28 mouse cellular contexts compared by ENCODE assay signal in genomic region chr1:193295920-193296319, GRCm38 (mm10). TPM values are rescaled to one million over a fixed set of nuclear protein-coding genes. Genes with fewer than 3 reads are reported as not detected.
A peak's percentile ranks its signal among the peaks of the same experiment; 100 is the strongest.
DNase-seq lines count a peak whose midpoint lies in the region; ATAC-seq and TF ChIP-seq lines count a peak whose summit lies in the region.
"Had no signal": no experiment of that assay in that cellular context is flagged by ENCODE, and none has a peak within 500 bp of the region (broad histone marks: within the 10 kb centered on the region; RNA-seq: fewer than 3 reads in every experiment).

No protein-coding gene starts in this region.

- no peak for DNase-seq in liver, embryonic 14.5 days (ENCODE audit: low read depth in 3 of 3, low spot score in 3 of 3)
- DNase-seq in liver, embryonic 11.5 days (ENCODE audit: low spot score): no peak
- DNase-seq in lung, postnatal 0 days (ENCODE audit: low spot score): no peak
- no peak for DNase-seq in lung, adult 2 months
- DNase-seq in stomach, postnatal 0 days (ENCODE audit: low spot score): peak; percentile 42
- DNase-seq in midbrain, postnatal 0 days (ENCODE audit: low spot score): no peak
- DNase-seq: adrenal gland, postnatal 10 days; adrenal gland, postnatal 36 days; B cell, adult 2 months; cerebellum, adult 18-20 months; cerebellum, adult 9-10 months; cerebellum, postnatal 14 days; gastrocnemius, postnatal 10 days; gastrocnemius, postnatal 36 days; heart, adult 2 months; heart, postnatal 14 days; heart, postnatal 4 days had no signal

- no peaks in the 10 kb centered on the region for H3K4me1 ChIP-seq in liver, embryonic 14.5 days (replicated peaks; ENCODE audit: control insufficient read depth in 2 of 2, insufficient read depth in 2 of 2, low read length in 1 of 2)
- no peaks in the 10 kb centered on the region for H3K4me1 ChIP-seq in liver, embryonic 11.5 days (replicated peaks; ENCODE audit: control insufficient read depth, insufficient read depth, low read length)
- H3K4me1 ChIP-seq in lung, postnatal 0 days (ENCODE audit: insufficient read depth, low read depth, low read length): no peaks in the 10 kb centered on the region
- no peaks in the 10 kb centered on the region for H3K4me1 ChIP-seq in lung, adult 2 months (ENCODE audit: control insufficient read depth, insufficient read depth, low read length)
- H3K4me1 ChIP-seq in stomach, postnatal 0 days (replicated peaks; ENCODE audit: control insufficient read depth, insufficient read depth): no peaks in the 10 kb centered on the region
- no peaks in the 10 kb centered on the region for H3K4me1 ChIP-seq in midbrain, postnatal 0 days (ENCODE audit: insufficient read depth, low read length)
- H3K4me1 ChIP-seq: forebrain, embryonic 10.5 days; forebrain, embryonic 13.5 days; heart, embryonic 10.5 days; heart, embryonic 13.5 days had no signal

- no peaks in the 10 kb centered on the region for H3K9me3 ChIP-seq in liver, embryonic 14.5 days (ENCODE audit: control insufficient read depth, low read length)
- H3K9me3 ChIP-seq in liver, embryonic 11.5 days (ENCODE audit: control insufficient read depth, low read length): no peaks in the 10 kb centered on the region
- no peaks in the 10 kb centered on the region for H3K9me3 ChIP-seq in lung, postnatal 0 days (ENCODE audit: low read length)
- no peaks in the 10 kb centered on the region for H3K9me3 ChIP-seq in stomach, postnatal 0 days (ENCODE audit: control insufficient read depth, low read length)
- no peaks in the 10 kb centered on the region for H3K9me3 ChIP-seq in midbrain, postnatal 0 days (ENCODE audit: low read length)
- H3K9me3 ChIP-seq: forebrain, embryonic 10.5 days; forebrain, embryonic 13.5 days; G1E; heart, embryonic 10.5 days; heart, embryonic 13.5 days had no signal

- WGBS in liver, embryonic 14.5 days (ENCODE audit: insufficient replicate concordance): 50% methylated on average over 5 of the region's 5 CpGs
- 82% methylated on average over 5 of the region's 5 CpGs for WGBS in liver, embryonic 11.5 days
- 65% methylated on average over 5 of the region's 5 CpGs for WGBS in lung, postnatal 0 days
- 73% methylated on average over 5 of the region's 5 CpGs for WGBS in lung, adult 2 months
- 56% methylated on average over 5 of the region's 5 CpGs for WGBS in stomach, postnatal 0 days
- WGBS in midbrain, postnatal 0 days: 89% methylated on average over 5 of the region's 5 CpGs

- no peaks in the 10 kb centered on the region for H3K27me3 ChIP-seq in liver, embryonic 14.5 days (ENCODE audit: control insufficient read depth, insufficient read depth, low read length)
- H3K27me3 ChIP-seq in liver, embryonic 11.5 days (replicated peaks; ENCODE audit: control insufficient read depth, insufficient read depth, low read length): no peaks in the 10 kb centered on the region
- no peaks in the 10 kb centered on the region for H3K27me3 ChIP-seq in lung, postnatal 0 days (replicated peaks; ENCODE audit: insufficient read depth, low read length)
- no peaks in the 10 kb centered on the region for H3K27me3 ChIP-seq in stomach, postnatal 0 days (ENCODE audit: control insufficient read depth, insufficient read depth, low read length)
- no peaks in the 10 kb centered on the region for H3K27me3 ChIP-seq in midbrain, postnatal 0 days (ENCODE audit: insufficient read depth, low read length)
- H3K27me3 ChIP-seq: CH12.LX; forebrain, embryonic 13.5 days; heart, embryonic 13.5 days; Patski had no signal

- no peak overlapping the region for H3K9ac ChIP-seq in liver, embryonic 14.5 days (replicated peaks)
- no peak overlapping the region for H3K9ac ChIP-seq in liver, embryonic 11.5 days (ENCODE audit: low read depth, low read length)
- H3K9ac ChIP-seq in lung, postnatal 0 days (replicated peaks; ENCODE audit: low read depth): no peak overlapping the region
- no peak overlapping the region for H3K9ac ChIP-seq in stomach, postnatal 0 days (ENCODE audit: low read length)
- no peak overlapping the region for H3K9ac ChIP-seq in midbrain, postnatal 0 days (replicated peaks; ENCODE audit: low read length, poor library complexity, severe bottlenecking)
- H3K9ac ChIP-seq: forebrain, embryonic 13.5 days; heart, embryonic 13.5 days; hindbrain, embryonic 14.5 days had no signal

- no peak for TF ChIP-seq POLR2A in lung, adult 2 months (IDR thresholded peaks at IDR 0.05; ENCODE audit: borderline replicate concordance, extremely low read depth, low read depth, low read length)

- ATAC-seq in liver, embryonic 14.5 days (ENCODE audit: insufficient read depth): 0 out of 2 replicates have a peak, but pooled peaks have one; percentile 25
- ATAC-seq in liver, embryonic 11.5 days (replicated peaks; ENCODE audit: low FRiP score): no peak
- peak; percentile 37; the same call in 1 of the 2 replicates for ATAC-seq in lung, postnatal 0 days
- ATAC-seq in stomach, postnatal 0 days (ENCODE audit: low FRiP score, low TSS enrichment): peak; percentile 82
- ATAC-seq in midbrain, postnatal 0 days (ENCODE audit: low FRiP score): no peak
- ATAC-seq: forebrain, embryonic 13.5 days; forebrain, embryonic 16.5 days; Patski had no signal

- no peak overlapping the region for H3K4me3 ChIP-seq in liver, embryonic 14.5 days (ENCODE audit: insufficient read depth in 1 of 2, low read depth in 2 of 2, low read length in 2 of 2)
- H3K4me3 ChIP-seq in liver, embryonic 11.5 days (ENCODE audit: low read depth, low read length): no peak overlapping the region
- H3K4me3 ChIP-seq in lung, postnatal 0 days (ENCODE audit: low read depth, low read length): no peak overlapping the region
- H3K4me3 ChIP-seq in lung, adult 2 months (replicated peaks; ENCODE audit: extremely low read depth, low read depth, low read length): no peak overlapping the region
- H3K4me3 ChIP-seq in stomach, postnatal 0 days (ENCODE audit: low read depth, low read length): no peak overlapping the region
- no peak overlapping the region for H3K4me3 ChIP-seq in midbrain, postnatal 0 days (ENCODE audit: low read depth, low read length)
- H3K4me3 ChIP-seq: forebrain, embryonic 10.5 days; forebrain, embryonic 13.5 days; heart, adult 2 months; heart, embryonic 10.5 days; heart, embryonic 13.5 days had no signal

- no peaks in the 10 kb centered on the region for H3K36me3 ChIP-seq in liver, embryonic 14.5 days (replicated peaks; ENCODE audit: control insufficient read depth, insufficient read depth, low read depth)
- H3K36me3 ChIP-seq in liver, embryonic 11.5 days (ENCODE audit: control insufficient read depth, insufficient read depth, low read length): no peaks in the 10 kb centered on the region
- no peaks in the 10 kb centered on the region for H3K36me3 ChIP-seq in lung, postnatal 0 days (ENCODE audit: insufficient read depth, low read length)
- no peaks in the 10 kb centered on the region for H3K36me3 ChIP-seq in stomach, postnatal 0 days (ENCODE audit: control insufficient read depth, insufficient read depth, low read length)
- no peaks in the 10 kb centered on the region for H3K36me3 ChIP-seq in midbrain, postnatal 0 days (ENCODE audit: insufficient read depth, low read length)
- H3K36me3 ChIP-seq: forebrain, embryonic 10.5 days; G1E; heart, embryonic 10.5 days; heart, embryonic 13.5 days had no signal

- TF ChIP-seq CTCF in liver, embryonic 14.5 days (IDR thresholded peaks at IDR 0.05; ENCODE audit: low read depth): no peak
- TF ChIP-seq CTCF in lung, postnatal 0 days (IDR thresholded peaks at IDR 0.05): no peak
- TF ChIP-seq CTCF in lung, adult 2 months (IDR thresholded peaks at IDR 0.05; ENCODE audit: insufficient read depth, low read length): no peak
- TF ChIP-seq CTCF in stomach, postnatal 0 days (IDR thresholded peaks at IDR 0.05; ENCODE audit: low read depth): no peak
- TF ChIP-seq CTCF in midbrain, postnatal 0 days (IDR thresholded peaks at IDR 0.05): no peak

- H3K27ac ChIP-seq in liver, embryonic 14.5 days: no peak overlapping the region
- no peak overlapping the region for H3K27ac ChIP-seq in liver, embryonic 11.5 days (ENCODE audit: low read depth, low read length)
- H3K27ac ChIP-seq in lung, postnatal 0 days (ENCODE audit: low read length): no peak overlapping the region
- no peak overlapping the region for H3K27ac ChIP-seq in stomach, postnatal 0 days (replicated peaks)
- no peak overlapping the region for H3K27ac ChIP-seq in midbrain, postnatal 0 days (ENCODE audit: low read depth, low read length)
- H3K27ac ChIP-seq: forebrain, embryonic 10.5 days; forebrain, embryonic 13.5 days; heart, adult 2 months; heart, embryonic 10.5 days; heart, embryonic 13.5 days; hindbrain, embryonic 14.5 days had no signal

- no peak overlapping the region for H3K4me2 ChIP-seq in liver, embryonic 14.5 days (ENCODE audit: low read depth)
- H3K4me2 ChIP-seq in liver, embryonic 11.5 days: no peak overlapping the region
- no peak overlapping the region for H3K4me2 ChIP-seq in lung, postnatal 0 days (replicated peaks; ENCODE audit: low read depth, low read length)
- H3K4me2 ChIP-seq in stomach, postnatal 0 days (replicated peaks; ENCODE audit: low read depth): no peak overlapping the region
- no peak overlapping the region for H3K4me2 ChIP-seq in midbrain, postnatal 0 days (ENCODE audit: low read depth, low read length, poor library complexity, severe bottlenecking)
- H3K4me2 ChIP-seq: forebrain, embryonic 13.5 days; heart, embryonic 13.5 days; hindbrain, embryonic 14.5 days had no signal

- TF ChIP-seq EP300 in liver, embryonic 14.5 days (IDR thresholded peaks at IDR 0.05; ENCODE audit: low read depth): no peak
- no peak for TF ChIP-seq EP300 in lung, postnatal 0 days (IDR thresholded peaks at IDR 0.05)
- no peak for TF ChIP-seq EP300 in stomach, postnatal 0 days (optimal IDR thresholded peaks at IDR 0.05)

RNA-seq across cellular contexts. Expression of gene G0s2, which starts 22.9 kb away (rescaled TPM):
- polyA plus RNA-seq in liver, embryonic 14.5 days (2012; rRNA removed): 54.9 and 57.0 TPM in 2 replicates
- 65.5 and 71.8 TPM in 2 replicates for polyA plus RNA-seq in liver, embryonic 14.5 days (2014; fragmentation: Nextera tagmentation; extraction: Ambion mirVana)
- polyA plus RNA-seq in liver, embryonic 11.5 days (2014; fragmentation: Nextera tagmentation; extraction: Ambion mirVana): 33.2 and 33.3 TPM in 2 replicates
- 185 and 216 TPM in 2 replicates for polyA plus RNA-seq in lung, postnatal 0 days (2015; fragmentation: Nextera tagmentation; extraction: Ambion mirVana)
- 180 and 265 TPM in 2 replicates for polyA plus RNA-seq in lung, adult 2 months (2012; rRNA removed)
- polyA plus RNA-seq in stomach, postnatal 0 days (2015; fragmentation: Nextera tagmentation; extraction: Ambion mirVana): 20.8 and 27.4 TPM in 2 replicates
- 5.3 and 8.6 TPM in 2 replicates for total RNA-seq in midbrain, postnatal 0 days (2014; rRNA removed)
- polyA plus RNA-seq in midbrain, postnatal 0 days (2015; fragmentation: Nextera tagmentation; extraction: Ambion mirVana): 5.8 and 6.5 TPM in 2 replicates
- total RNA-seq: CH12.LX, G1E had no signal
- polyA plus RNA-seq: G1E, Patski had no signal

RNA-seq across cellular contexts. Expression of gene Hsd11b1, which starts 32.0 kb away (rescaled TPM):
- 1.4 and 2.1 TPM in 2 replicates for polyA plus RNA-seq in liver, embryonic 14.5 days (2012; rRNA removed)
- 3.3 and 5.5 TPM in 2 replicates for polyA plus RNA-seq in liver, embryonic 14.5 days (2014; fragmentation: Nextera tagmentation; extraction: Ambion mirVana)
- polyA plus RNA-seq in liver, embryonic 11.5 days (2014; fragmentation: Nextera tagmentation; extraction: Ambion mirVana): 1.1 and 1.8 TPM in 2 replicates
- polyA plus RNA-seq in lung, postnatal 0 days (2015; fragmentation: Nextera tagmentation; extraction: Ambion mirVana): 184 and 200 TPM in 2 replicates
- 211 and 245 TPM in 2 replicates for polyA plus RNA-seq in lung, adult 2 months (2012; rRNA removed)
- 2.8 and 3.0 TPM in 2 replicates for polyA plus RNA-seq in stomach, postnatal 0 days (2015; fragmentation: Nextera tagmentation; extraction: Ambion mirVana)
- total RNA-seq in midbrain, postnatal 0 days (2014; rRNA removed): 2.7 and 3.0 TPM in 2 replicates
- 2.8 and 3.4 TPM in 2 replicates for polyA plus RNA-seq in midbrain, postnatal 0 days (2015; fragmentation: Nextera tagmentation; extraction: Ambion mirVana)
- polyA plus RNA-seq: embryonic facial prominence, embryonic 11.5 days; G1E; hindbrain, embryonic 11.5 days; hindbrain, embryonic 14.5 days had no signal

Comparison
In these comparisons a context has a peak if more than half of its experiments do, and no peak if none do; other contexts are left out.
1. ATAC-seq: peak in liver, embryonic 14.5 days (single experiment), lung, postnatal 0 days (single experiment) and stomach, postnatal 0 days (single experiment); none in liver, embryonic 11.5 days (single experiment) and midbrain, postnatal 0 days (single experiment).
2. RNA of gene Hsd11b1, which starts 32.0 kb away (polyA plus RNA-seq): 211 to 245 TPM in lung, adult 2 months and 184 to 200 TPM in lung, postnatal 0 days; 1.4 to 5.5 TPM in liver, embryonic 14.5 days, 2.8 to 3.0 TPM in stomach, postnatal 0 days, 2.8 to 3.4 TPM in midbrain, postnatal 0 days and 1.1 to 1.8 TPM in liver, embryonic 11.5 days; every median in the first group is over 10 times any median in the second.